Mouse (Mus musculus) fibroblast of lung, adult 2 months (primary cell): ENCODE measurements around the gene Lrrc28.

Experiments
- DNase-seq: peaks from one replicate; pipeline ENCODE4 v3.0.0-alpha.2; 2011; ENCODE audit warnings: low read depth

Lrrc28 gene

DNA sequence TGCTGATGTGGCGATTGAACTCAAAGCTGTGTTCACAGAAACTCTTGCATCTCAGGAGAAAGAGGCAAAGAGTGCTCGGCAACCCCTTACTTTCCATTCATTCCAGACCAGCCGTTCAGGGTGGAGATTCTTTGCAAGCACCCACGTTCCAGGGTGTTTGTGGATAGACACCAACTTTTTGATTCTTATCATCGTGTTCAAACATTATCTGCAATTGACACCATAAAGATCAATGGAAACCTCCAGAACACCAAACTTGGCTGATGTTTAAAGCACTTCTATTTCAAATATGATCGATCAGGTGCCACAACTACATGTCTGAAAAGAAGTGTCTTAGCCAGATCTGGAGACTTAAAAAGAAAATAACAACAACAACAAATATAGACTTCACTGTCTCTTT is 51.2 kb downstream of the Lrrc28 start:
- DNase-seq: no peak

DNA sequence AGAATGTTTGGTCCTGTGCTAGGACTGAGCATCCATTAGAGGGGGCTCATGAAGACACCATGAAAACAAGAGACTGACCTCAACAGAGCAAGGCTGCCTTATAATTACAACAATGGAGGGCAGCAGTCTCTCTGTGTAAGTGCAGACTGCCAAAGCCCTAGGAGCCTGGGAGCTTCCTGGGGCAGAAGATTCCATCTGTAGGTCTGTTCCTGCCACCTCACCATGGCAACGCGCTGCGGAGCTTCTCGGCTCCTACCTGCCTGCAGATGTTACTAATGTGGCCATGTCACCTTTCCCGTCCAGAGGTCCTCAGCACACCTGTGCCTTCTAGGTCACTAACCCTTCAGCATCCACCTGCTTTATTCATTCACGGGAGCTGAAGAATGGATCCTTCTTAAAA is 52.4 kb downstream of the Lrrc28 start:
- no peak for DNase-seq

DNA sequence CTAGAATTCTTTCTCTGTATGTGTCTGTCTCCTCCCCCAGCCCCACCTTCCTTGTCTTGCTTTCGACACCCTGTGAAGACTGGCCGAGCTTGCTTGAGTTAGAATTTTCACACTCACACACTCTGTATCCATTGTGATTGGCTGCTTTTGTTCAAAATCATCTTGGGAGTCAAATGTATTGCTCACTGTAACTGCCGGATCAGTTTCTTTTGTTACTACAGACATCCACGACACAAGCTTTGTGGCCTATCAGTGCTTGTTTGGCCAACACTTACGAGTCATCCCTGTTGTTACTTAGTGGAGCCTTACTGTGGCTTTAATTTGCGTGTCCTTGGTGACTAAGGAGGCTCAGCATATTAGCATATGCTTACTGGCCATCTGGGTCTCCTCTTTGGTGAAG is 56.3 kb downstream of the Lrrc28 start:
- no peak for DNase-seq

DNA sequence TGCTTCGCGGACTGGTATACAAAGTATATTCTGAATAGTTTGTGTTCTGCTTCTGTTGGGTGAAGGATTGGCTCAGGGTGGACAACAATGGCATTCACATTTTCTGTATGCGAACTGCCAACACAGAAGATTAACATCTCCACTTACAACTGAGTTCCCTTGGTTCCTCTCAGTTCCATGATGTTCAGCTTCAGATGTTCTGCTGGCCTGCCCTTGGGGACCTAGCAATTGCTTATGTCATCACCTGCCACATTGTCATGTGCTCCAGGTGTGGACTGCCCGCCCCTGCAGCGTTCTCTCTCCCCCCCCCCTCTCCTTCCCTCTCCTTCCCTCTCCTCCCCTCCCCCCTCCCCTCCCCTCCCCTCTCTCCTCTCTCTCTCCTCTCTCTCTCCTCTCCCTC is 58.6 kb downstream of the Lrrc28 start:
- DNase-seq: no peak

DNA sequence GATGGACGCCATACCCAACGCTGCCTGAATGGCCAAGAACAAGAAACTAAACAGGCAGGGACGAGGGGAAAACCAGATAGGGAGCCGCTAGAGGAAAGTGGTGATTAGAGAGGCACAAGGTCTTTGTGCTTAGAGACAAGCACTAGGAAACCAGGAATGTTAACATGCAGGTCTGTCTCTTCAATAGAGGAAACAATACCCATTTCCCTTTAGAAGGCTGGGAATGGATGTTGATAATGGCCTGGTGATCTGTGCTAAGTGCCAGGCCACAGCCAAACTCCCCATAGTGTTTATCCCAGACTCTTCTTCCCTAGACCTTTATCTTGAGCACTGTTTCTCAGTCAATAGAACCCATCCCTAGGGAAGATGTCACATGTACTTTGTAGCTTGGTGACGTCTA is 61.2 kb downstream of the Lrrc28 start:
- no peak for DNase-seq

DNA sequence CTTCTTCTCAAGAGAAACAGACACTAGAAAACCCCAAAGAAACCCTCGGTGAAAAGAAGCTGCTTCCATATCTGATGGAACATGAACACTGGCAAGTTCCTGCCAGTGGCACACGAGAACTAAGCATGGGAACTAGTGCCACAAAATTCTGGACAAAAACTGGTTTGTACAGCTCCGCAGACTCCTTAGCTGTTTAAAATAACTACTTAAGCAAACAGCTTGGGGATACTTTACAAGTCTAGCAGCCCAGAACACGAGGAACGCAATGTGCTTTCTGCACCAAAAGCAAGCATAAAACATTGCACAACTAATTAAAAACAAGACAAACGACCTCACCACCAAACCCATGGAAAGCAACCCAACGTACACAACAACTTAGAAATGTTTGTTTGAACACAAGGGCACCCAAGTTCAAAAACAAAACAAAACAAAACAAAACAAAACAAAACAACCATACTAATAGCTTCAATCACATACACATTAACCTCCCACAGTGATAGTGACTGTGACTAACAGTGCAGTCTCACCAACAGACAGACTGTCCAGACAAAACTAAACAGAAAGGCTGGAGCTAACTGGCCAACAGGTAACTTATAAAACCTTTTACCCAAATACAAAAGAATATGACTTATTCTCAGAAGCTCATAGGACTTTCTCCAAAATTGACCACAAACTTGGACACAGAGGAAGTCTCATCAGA is 66.1 kb downstream of the Lrrc28 start:
- DNase-seq: no peak

DNA sequence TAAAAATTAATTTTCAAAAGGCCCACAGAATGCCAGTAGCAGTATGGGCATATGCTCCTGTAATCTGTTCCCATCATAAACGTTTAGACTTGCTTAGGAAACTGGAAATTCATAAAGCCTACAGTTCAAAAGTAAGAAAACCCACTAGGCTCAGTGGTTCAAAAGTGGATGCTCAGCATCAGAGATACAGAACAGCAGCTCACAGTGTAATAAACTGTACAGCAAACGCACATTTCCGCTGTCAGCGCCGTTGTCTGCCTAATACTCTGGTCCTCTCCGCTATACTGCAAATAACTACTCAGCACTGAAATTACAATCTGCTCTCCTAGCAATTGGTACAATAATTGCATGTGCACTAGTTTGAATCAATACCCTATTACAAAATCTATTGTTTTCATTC is 67.0 kb downstream of the Lrrc28 start:
- no peak for DNase-seq

DNA sequence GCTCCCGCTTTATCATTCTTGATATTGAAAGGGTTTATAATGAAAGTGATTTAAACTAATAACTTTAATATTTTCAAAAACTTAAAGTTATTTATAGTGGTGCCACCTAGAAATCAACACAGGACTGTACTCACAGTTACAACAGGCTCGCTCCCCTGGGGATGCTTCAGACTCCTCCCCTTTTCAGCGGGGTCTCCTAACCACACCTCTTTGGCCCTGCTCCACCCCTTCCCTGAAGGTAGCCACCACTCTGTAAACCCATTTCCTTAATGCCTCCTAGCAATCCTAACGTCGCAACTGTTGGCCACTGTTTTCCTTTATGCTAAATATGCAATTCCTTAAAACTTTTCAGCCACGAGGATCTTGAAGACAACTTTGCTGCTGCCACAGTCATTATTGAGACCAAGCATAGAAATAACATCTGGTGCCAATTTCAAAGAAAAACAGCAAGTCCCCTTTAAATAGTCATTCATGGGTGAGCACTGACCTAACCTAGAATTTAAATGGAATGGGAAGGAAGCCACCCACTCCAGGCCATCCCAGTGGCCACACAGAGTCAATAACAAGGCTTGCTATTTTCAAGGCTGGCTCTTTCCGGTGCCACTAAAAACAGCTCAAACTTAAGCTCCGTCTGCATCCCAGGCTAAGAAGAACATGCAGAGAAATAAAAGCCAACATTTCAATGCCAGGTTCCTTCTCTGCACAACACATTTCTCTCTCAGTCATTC is 78.4 kb downstream of the Lrrc28 start:
- DNase-seq: peak; percentile 41

DNA sequence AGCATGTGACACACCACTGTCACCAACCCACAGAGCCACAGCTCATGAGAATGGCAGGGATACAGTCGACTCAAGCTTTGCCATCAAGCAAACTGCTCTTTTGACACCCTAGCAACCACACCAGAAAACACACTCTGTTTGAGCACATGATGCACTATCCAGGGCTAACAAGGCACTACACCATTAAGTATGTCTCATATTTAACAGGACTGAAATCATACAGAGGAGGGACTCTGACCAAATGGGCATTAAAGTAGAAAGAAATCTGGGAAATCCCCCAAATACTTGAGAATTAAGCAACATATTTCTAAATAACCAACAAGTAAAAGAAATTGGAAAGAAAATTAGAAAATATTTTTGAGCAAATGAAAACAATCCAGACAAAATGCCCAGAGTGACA is 79.9 kb downstream of the Lrrc28 start:
- DNase-seq: peak; percentile 27

DNA sequence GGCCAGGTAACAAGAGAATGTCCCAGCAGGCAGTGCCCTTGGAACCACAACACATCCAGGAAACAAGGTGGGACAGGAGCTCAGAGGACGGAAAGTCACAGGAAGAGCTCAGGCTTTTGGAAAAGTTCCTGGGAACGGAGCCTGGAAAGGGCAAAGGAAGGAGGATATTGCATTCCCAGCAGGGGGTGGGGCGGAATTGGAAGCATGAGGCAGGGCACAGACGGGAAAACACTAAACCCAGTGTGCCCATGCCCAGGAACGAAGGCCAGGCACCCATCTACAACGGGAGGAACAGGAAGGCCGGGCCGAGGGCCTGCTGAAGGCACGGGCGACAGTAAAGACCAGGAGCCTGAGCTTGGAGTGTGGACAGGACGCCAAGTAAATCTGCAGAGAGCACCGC is 82.9 kb downstream of the Lrrc28 start:
- DNase-seq: peak; percentile 33

DNA sequence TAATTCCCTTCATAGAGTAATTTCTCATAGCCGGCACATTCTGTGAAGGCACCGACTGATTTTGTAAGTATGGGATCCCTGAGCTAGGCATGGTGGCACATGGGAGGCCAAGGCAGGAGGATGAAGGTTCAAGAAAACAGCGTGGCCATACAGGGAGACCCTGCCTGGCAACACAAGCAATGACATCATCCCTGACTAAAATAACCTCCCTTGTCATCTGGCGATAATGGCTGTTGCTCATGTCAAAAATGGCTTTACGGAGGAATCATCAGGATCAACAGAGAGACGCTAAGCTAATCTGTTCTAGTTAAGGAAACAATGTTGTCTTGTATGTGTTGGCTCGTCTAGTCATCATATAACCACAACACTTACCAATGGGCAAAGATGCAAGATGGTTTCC is 85.6 kb downstream of the Lrrc28 start:
- DNase-seq: no peak

DNA sequence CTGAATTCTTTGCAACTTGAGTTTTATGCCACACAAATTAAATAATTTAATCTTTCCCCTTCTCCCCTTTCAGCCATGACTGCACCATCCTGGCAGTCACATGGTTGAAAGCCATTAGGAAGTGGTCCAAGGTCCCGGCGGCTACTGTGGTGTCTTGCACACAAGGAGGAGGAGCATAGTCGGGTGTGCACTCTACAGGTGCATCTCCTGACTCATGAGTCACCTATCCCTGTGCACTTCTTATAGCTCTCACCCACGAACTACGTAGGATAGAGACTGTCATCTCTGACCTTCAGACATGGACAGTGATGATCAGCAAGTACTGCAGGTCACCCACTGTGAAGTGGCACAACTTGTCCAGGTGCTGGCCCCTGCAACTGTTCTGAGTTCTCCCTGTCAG is 86.8 kb downstream of the Lrrc28 start:
- DNase-seq: no peak

DNA sequence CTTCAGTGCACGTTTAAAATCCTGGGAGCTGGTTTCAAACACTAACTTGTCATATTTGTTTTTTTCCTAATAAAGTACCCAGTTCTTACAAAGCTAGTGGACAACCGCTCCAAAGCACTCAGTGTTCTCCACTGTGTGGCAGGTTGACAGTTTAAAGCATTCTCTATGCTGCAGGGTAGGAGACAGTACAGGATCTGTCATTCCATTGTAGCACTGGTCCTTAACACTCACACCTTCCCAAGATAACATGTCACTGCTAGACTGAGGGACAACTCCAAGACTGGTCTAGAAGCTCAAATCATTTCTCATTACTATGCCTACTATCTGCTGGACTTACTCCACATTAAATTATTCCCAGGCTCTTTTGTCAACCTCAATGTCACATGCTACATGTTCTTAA is 90.2 kb downstream of the Lrrc28 start:
- DNase-seq: no peak

DNA sequence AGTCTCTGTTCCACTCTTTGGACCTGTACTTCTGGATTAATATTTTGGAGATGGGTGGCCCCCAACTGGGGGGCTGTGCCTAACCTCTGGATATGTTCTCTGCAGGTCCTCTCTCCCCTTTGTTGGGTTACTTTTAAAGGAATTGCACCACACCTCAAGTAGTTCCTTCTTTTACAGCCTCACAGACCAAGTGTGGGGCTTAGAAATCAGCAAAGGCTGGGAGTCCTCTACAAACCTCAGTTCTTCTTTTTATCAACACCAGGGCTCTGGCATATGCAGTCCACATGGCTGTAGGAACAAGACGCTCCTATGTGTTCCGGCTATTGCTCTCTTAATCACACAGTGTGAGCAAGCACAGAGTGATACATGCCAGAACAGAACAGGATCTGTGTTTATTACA is 93.8 kb downstream of the Lrrc28 start:
- no peak for DNase-seq

DNA sequence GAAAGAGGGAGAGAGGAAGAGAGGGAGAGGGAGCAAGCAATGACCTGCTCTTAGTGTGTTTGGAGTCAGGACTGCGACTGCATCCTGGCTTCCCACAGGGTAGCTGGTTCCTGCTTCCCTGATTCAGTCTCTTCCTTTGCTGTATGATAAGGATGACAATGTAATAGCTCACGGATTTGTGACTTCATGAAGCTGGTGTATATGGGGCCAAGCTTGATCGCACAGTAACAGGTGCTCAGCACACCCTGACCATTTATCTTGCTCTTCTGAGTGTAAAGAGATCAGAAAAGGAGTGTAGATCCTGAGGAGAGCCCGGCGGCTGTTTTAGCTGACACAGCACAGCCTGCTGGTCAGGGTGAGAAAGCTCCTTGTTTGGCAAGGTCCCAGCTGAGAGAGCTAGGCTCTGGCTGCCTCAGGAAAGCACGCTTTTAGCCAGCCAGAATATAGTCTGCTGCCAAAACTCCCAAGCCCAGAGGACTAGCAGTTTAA is 96.0 kb downstream of the Lrrc28 start:
- DNase-seq: peak; percentile 86

DNA sequence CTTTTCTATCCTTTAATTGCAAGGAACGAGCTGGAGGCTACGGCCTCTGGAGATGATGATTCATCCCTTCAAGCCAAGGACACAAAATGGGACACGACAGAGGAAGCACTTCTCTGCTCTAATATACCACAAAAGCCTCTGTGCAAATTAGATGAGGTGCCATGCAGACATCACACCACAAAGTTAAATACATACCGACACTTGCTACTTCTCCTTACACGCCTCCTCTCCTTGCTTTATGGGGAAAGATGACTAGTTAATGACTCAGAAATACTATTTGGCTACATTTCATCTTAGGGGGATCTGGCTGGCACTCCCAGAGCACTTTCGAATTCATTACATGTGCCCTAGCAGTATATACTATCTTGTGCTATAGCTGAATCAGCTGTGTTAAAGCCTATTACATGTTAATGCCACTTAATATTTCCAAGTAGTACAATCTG is 96.4 kb downstream of the Lrrc28 start:
- no peak for DNase-seq

DNA sequence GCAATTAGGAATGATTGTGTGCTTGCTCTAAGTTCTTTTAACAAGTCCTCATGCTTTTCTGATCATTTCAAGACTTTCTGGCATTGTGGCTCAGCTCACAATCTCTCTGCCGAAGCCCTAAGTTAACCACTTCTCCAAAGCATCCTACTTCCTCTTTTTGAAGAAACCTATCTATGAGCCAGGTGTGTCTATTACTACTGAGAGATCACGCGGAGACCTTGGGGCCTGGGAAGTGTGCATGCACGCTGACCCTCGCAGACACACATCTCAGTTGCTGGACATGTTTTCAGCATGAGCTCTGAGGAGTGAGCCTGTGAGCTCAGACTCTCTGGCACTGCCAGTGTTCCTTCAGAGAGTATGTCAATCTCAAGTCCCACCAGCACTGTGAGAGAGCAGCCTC is 98.8 kb downstream of the Lrrc28 start:
- DNase-seq: no peak

DNA sequence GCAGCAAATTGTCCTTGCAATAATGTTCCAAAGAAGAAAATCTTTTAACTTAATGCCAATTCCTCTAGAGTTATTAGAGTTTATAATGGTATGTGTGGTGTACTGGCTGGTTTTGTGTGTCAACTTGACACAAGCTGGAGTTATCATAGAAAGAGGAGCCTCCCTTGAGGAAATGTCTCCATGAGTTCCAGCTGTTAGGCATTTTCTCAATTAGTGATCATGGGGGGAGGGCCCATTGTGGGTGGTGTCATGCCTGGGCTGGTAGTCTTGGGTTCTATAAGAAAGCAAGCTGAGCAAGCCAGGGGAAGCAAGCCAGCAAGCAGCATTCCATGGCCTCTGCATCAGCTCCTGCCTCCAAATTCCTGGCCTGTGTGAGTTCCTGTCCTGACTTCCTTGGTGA is 100.5 kb downstream of the Lrrc28 start:
- no peak for DNase-seq

DNA sequence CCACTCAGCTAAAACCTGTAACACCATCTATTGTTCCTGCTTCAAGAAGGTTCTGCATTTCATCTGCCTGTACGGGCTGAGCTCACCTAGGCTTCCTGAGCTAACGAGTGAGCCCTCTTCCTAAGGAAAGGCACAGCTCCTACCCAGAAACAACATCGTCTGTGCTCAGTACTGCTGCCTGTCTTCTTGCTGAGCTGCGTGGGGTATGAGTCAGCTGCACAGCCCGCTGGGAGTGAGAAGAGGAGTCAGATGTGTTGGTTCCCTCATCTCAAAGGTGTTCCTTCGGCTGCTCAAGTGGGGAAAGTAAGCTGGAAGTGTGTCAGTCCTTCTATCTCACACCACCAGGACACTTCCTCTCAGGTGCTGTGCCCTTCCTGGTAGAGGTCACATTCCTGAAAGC is 101.4 kb downstream of the Lrrc28 start:
- DNase-seq: no peak

DNA sequence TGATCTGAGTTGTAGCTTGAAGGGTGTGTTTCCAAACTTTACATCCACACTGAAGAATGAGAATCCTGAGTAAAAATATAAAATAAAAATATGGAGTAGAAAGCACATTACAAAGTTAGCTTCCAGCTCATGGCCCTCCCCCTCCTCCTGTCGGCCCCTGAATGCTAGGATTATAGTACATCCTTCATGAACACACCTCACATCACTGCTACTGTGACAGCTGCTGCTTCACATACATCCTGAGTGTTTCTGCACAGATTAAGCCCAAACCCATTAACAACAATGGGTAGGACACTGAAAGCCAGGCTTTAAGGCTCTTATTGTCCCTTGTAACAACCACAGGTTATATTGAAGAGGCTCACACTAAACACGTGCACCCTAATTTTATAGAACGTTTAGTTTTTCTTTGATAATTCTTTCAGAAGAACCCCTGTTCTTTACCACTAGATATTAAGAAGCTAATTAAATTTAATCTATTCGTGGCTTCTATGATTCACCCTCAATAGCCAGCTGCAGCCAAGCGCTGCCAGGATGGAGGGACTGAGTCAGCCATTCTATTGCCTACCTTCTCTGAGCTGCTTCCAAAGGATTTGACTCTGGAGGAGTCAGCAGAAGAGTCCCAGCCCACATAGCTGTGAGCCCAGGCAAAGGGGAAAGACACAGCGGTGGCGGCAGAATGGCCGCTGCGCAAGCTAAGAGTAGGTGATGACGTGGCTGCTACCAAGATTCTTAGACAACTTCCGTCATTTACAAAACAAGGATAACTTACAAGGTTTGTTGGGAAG is 108.3 kb downstream of the Lrrc28 start:
- DNase-seq: peak; percentile 47

DNA sequence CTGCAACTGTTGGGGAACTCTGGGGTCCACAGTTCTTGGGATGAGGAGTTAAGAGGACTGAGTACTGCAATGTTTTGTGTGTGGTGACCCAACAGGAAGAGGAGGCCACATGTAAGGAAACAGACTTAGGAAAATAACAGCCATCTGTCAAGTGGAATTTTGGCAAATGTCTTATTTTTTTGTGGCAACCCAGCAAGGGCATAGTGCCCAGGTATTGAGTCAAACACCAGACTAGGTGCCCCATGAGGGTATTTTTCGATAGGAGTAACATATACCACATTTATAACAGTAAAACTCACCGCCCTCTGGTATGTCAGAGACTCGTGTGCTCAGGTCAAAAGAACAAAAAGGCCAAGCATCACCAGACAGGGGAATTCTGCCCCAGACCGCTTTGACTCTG is 109.1 kb downstream of the Lrrc28 start:
- DNase-seq: peak; percentile 44

DNA sequence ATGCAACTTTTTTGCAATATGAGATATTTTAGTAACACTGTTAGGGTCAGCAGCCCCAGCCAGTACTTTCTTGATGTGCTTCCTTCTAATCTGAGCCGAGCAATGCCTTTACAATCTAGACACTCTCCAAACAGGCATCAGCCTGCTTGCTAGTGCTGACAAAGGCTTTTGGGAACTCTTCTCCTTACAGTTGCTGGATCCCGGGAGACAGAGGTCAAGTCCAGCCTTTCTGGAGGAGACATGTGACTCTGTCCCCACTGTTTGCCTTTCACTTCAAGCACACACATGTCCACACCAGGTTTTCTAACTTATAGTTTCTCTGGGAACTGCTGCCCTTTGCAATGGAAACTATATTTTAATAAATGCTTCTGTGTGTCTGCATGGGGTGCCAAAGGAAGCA is 114.1 kb downstream of the Lrrc28 start:
- no peak for DNase-seq

DNA sequence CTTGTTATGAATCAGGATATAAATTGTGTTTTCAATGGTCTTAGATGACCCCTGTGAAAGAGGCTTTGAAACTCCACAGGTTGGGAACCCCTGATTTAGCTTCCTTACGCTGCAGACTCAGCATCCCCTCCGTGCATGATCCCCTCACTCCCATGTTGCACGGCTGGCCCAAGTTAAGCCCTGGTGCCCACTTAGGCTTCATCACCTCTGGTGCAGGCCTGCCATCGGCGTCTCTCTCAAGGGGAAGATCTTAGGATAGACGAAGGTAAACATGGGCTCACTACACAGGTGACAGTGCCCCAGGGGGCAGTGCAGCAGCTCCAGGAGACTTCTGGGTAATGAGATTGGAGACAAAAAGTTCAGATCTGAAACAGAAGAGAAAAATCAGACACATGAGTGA is 115.7 kb downstream of the Lrrc28 start:
- no peak for DNase-seq
